Mouse (Mus musculus): ENCODE data around the gene Fnip1.

Gene Fnip1

GRCm38 (mm10) chr11:54542414-54542813 is 104.4 kb downstream of the Fnip1 start:
- DNase-seq (ENCODE audit: low spot score in 2 of 2): no peak

DNA sequence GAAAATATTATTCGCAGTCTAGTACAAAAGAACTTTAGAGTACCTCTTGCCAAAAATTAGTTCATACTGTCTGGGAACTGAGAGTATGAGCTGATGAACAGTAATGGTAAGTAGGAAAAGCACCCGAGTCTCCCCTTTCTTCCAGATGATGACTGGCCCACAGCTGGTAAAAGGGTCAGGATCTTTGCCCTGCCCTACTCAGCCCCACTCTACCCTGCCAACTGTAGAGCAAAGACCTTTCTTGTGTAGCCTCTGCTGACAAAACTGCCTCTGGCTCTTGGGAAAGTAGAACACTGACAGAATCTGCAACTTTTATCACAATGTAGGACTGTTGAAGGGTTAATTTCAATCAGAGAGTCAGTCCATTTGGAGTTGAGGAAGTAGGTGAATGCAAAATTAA is 117.0 kb downstream of the Fnip1 start:
- DNase-seq (ENCODE audit: low spot score in 2 of 2): no peak

- DNase-seq (ENCODE audit: low spot score in 2 of 2): peak; percentile 12 to 52
Measured at GRCm38 (mm10) chr11:54562761-54563160, 124.8 kb downstream of the Fnip1 start.

Measured in frontal cortex, postnatal 36 days (tissue).